In genomic region chr4:137664980-137665675, GRCm38 (mm10) we compare ENCODE assay signal across 8 mouse cellular contexts. TPM values are rescaled to one million over a fixed set of nuclear protein-coding genes. Genes with fewer than 3 reads are reported as not detected.
DNase-seq lines count a peak whose midpoint lies in the region; ATAC-seq and TF ChIP-seq lines count a peak whose summit lies in the region.

No protein-coding gene starts in this region.

- H3K27ac ChIP-seq in kidney, embryonic 16.5 days (ENCODE audit: low read length) = no peak overlapping the region
- H3K27ac ChIP-seq in brown adipose tissue, adult 24 weeks (replicated peaks; ENCODE audit: low read depth, low read length) = no peak overlapping the region
- no peak overlapping the region for H3K27ac ChIP-seq in forebrain, embryonic 12.5 days
- H3K27ac ChIP-seq in limb, embryonic 14.5 days (replicated peaks; ENCODE audit: low read depth, low read length) = no peak overlapping the region
- no peak overlapping the region for H3K27ac ChIP-seq in stomach, embryonic 14.5 days (ENCODE audit: low read length)

- peaks cover 24% of the 10 kb centered on the region for H3K27me3 ChIP-seq in kidney, embryonic 16.5 days (ENCODE audit: insufficient read depth, low read length)
- H3K27me3 ChIP-seq in forebrain, embryonic 12.5 days = peaks cover 37% of the 10 kb centered on the region
- peaks cover 20% of the 10 kb centered on the region for H3K27me3 ChIP-seq in limb, embryonic 14.5 days (ENCODE audit: control insufficient read depth, insufficient read depth, low read length)
- no peaks in the 10 kb centered on the region for H3K27me3 ChIP-seq in stomach, embryonic 14.5 days (ENCODE audit: control insufficient read depth, insufficient read depth, low read length)

- H3K9me3 ChIP-seq in kidney, embryonic 16.5 days (ENCODE audit: low read length) = no peaks in the 10 kb centered on the region
- H3K9me3 ChIP-seq in forebrain, embryonic 12.5 days = no peaks in the 10 kb centered on the region
- no peaks in the 10 kb centered on the region for H3K9me3 ChIP-seq in limb, embryonic 14.5 days (ENCODE audit: control insufficient read depth, low read length)
- H3K9me3 ChIP-seq in stomach, embryonic 14.5 days (ENCODE audit: control insufficient read depth, low read depth, low read length) = no peaks in the 10 kb centered on the region

- H3K9ac ChIP-seq in kidney, embryonic 16.5 days (replicated peaks; ENCODE audit: low read length) = peak overlapping the region; percentile 51
- H3K9ac ChIP-seq in forebrain, embryonic 12.5 days = peak overlapping the region; percentile 65
- peak overlapping the region; percentile 57 for H3K9ac ChIP-seq in limb, embryonic 14.5 days (ENCODE audit: low read depth, low read length, severe bottlenecking)
- H3K9ac ChIP-seq in stomach, embryonic 14.5 days (replicated peaks; ENCODE audit: low read depth, low read length) = peak overlapping the region; percentile 34; the same call in 1 of the 2 replicates

- DNase-seq in kidney, postnatal 4 days = no peak
- DNase-seq in limb, embryonic 14.5 days (ENCODE audit: low spot score) = no peak
- no peak for DNase-seq in Muller cell, postnatal 12 days (ENCODE audit: inconsistent ontology term)

- H3K36me3 ChIP-seq in kidney, embryonic 16.5 days (ENCODE audit: insufficient read depth, low read length) = no peaks in the 10 kb centered on the region
- no peaks in the 10 kb centered on the region for H3K36me3 ChIP-seq in forebrain, embryonic 12.5 days (replicated peaks)
- H3K36me3 ChIP-seq in limb, embryonic 14.5 days (ENCODE audit: control insufficient read depth, insufficient read depth, low read length) = no peaks in the 10 kb centered on the region
- no peaks in the 10 kb centered on the region for H3K36me3 ChIP-seq in stomach, embryonic 14.5 days (ENCODE audit: control insufficient read depth, insufficient read depth, low read length)

- no peak for ATAC-seq in kidney, embryonic 16.5 days (ENCODE audit: low FRiP score, low TSS enrichment)
- peak; percentile 47 for ATAC-seq in forebrain, embryonic 12.5 days (ENCODE audit: low FRiP score)
- ATAC-seq in limb, embryonic 14.5 days (ENCODE audit: low FRiP score, low read depth) = no peak
- ATAC-seq in stomach, embryonic 14.5 days (ENCODE audit: insufficient number of reproducible peaks, insufficient read depth, low FRiP score, low read depth) = no peak
- ATAC-seq in monocyte, adult 5-6 weeks (replicated peaks; ENCODE audit: insufficient number of reproducible peaks, low FRiP score, low TSS enrichment, poor library complexity, severe bottlenecking) = no peak

- TF ChIP-seq POLR2A in limb, embryonic 14.5 days (IDR thresholded peaks at IDR 0.05; ENCODE audit: borderline replicate concordance, extremely low read depth, insufficient read depth, insufficient read length) = no peak

- peaks cover 25% of the 10 kb centered on the region for H3K4me1 ChIP-seq in kidney, embryonic 16.5 days (ENCODE audit: insufficient read depth, low read length)
- H3K4me1 ChIP-seq in brown adipose tissue, adult 24 weeks (ENCODE audit: control insufficient read depth, insufficient read depth, insufficient read length, low read length) = no peaks in the 10 kb centered on the region; the same call in 1 of the 2 replicates
- peaks cover 46% of the 10 kb centered on the region for H3K4me1 ChIP-seq in forebrain, embryonic 12.5 days
- 0 out of 2 replicates have a peak, but pooled peaks cover 3% of the 10 kb centered on the region for H3K4me1 ChIP-seq in limb, embryonic 14.5 days (ENCODE audit: control insufficient read depth, insufficient read depth, low read length)
- H3K4me1 ChIP-seq in stomach, embryonic 14.5 days (ENCODE audit: control insufficient read depth, insufficient read depth, low read length) = no peaks in the 10 kb centered on the region; the same call in 1 of the 2 replicates

- peak overlapping the region; percentile 72 for H3K4me2 ChIP-seq in kidney, embryonic 16.5 days (replicated peaks; ENCODE audit: low read depth, low read length)
- H3K4me2 ChIP-seq in forebrain, embryonic 12.5 days = peak overlapping the region; percentile 87
- H3K4me2 ChIP-seq in limb, embryonic 14.5 days (replicated peaks; ENCODE audit: low read depth, low read length, severe bottlenecking) = peak overlapping the region; percentile 95
- peak overlapping the region; percentile 96 for H3K4me2 ChIP-seq in stomach, embryonic 14.5 days (replicated peaks; ENCODE audit: low read depth, low read length)

- WGBS in kidney, embryonic 16.5 days = 15% methylated on average over 14 of the region's 15 CpGs
- WGBS in forebrain, embryonic 12.5 days = 17% methylated on average over 15 of the region's 15 CpGs
- WGBS in limb, embryonic 14.5 days = 22% methylated on average over 10 of the region's 15 CpGs
- WGBS in stomach, embryonic 14.5 days = 14% methylated on average over 15 of the region's 15 CpGs

- peak overlapping the region; percentile 48 for H3K4me3 ChIP-seq in kidney, embryonic 16.5 days (ENCODE audit: low read length)
- H3K4me3 ChIP-seq in brown adipose tissue, adult 24 weeks (ENCODE audit: insufficient read depth, low read depth, low read length) = peak overlapping the region; percentile 19; the same call in 1 of the 2 replicates
- peak overlapping the region; percentile 52 for H3K4me3 ChIP-seq in forebrain, embryonic 12.5 days (replicated peaks)
- H3K4me3 ChIP-seq in limb, embryonic 14.5 days (replicated peaks; ENCODE audit: low read length) = peak overlapping the region; percentile 49
- H3K4me3 ChIP-seq in stomach, embryonic 14.5 days (ENCODE audit: low read depth, low read length) = peak overlapping the region; percentile 44

RNA-seq across cellular contexts. Expression of gene Rap1gap, which starts 0.6 kb away (rescaled TPM):
- 22.0 and 31.7 TPM in 2 replicates for polyA plus RNA-seq in kidney, embryonic 16.5 days (2015; fragmentation: Nextera tagmentation; extraction: Ambion mirVana)
- polyA plus RNA-seq in brown adipose tissue, adult 24 weeks (2012; ENCODE audit: insufficient read depth, insufficient read length, missing spikeins) = 27.7 and 29.4 TPM in 2 replicates
- polyA plus RNA-seq in forebrain, embryonic 12.5 days (2016; fragmentation: Nextera tagmentation; extraction: Ambion mirVana) = 7.3 and 8.6 TPM in 2 replicates
- polyA plus RNA-seq in limb, embryonic 14.5 days (2012; rRNA removed) = 35.2 and 43.2 TPM in 2 replicates
- polyA plus RNA-seq in limb, embryonic 14.5 days (2014; fragmentation: Nextera tagmentation; extraction: Ambion mirVana) = 11.9 and 12.5 TPM in 2 replicates
- polyA plus RNA-seq in stomach, embryonic 14.5 days (2014; fragmentation: Nextera tagmentation; extraction: Ambion mirVana) = 17.5 and 24.6 TPM in 2 replicates
- 2.3 to 5.5 TPM (median 3.0 TPM) in 3 replicates for total RNA-seq in monocyte, adult 5-6 weeks (2017)
